In genomic region chr2:90904856-90905224, GRCm38 (mm10) we compare ENCODE assay signal across 8 mouse cellular contexts. TPM values are rescaled to one million over a fixed set of nuclear protein-coding genes. Genes with fewer than 3 reads are reported as not detected.
A peak's percentile ranks its signal among the peaks of the same experiment; 100 is the strongest.
DNase-seq lines count a peak whose midpoint lies in the region; ATAC-seq and TF ChIP-seq lines count a peak whose summit lies in the region.

No protein-coding gene starts in this region.

- no peak for DNase-seq in gastrocnemius, adult 2 months
- no peak for DNase-seq in gastrocnemius, postnatal 4 days (ENCODE audit: low spot score in 2 of 2)
- peak; percentile 46 for DNase-seq in ES-E14 (ENCODE audit: low read depth, low spot score)
- DNase-seq in liver, adult 2 months (ENCODE audit: extremely low read depth, low read depth, low spot score): no peak
- no peak for DNase-seq in thymus, postnatal 0 days (ENCODE audit: low spot score)
- no peak for DNase-seq in thymus, postnatal 14 days

- intact Hi-C loops in gastrocnemius, adult 2 months (cut with DNase I): loop anchor here (5.0 kb wide), 1 partner anchor 37 kb away; the partner anchor contains the start of gene Celf1

- no peak for TF ChIP-seq POLR2A in liver, adult 2 months (IDR thresholded peaks at IDR 0.05; ENCODE audit: extremely low read depth, insufficient read depth, low read length)

- H3K4me3 ChIP-seq in gastrocnemius, adult 2 months: peak overlapping the region; percentile 87
- H3K4me3 ChIP-seq in ES-E14 (ENCODE audit: insufficient read depth in 1 of 2, low read depth in 1 of 2, low read length in 2 of 2, poor library complexity in 1 of 2, severe bottlenecking in 1 of 2): peak overlapping the region; percentile 86 to 90
- peak overlapping the region; percentile 81 for H3K4me3 ChIP-seq in forebrain, embryonic 15.5 days
- peak overlapping the region; percentile 83 for H3K4me3 ChIP-seq in liver, adult 2 months (ENCODE audit: insufficient read depth, low read depth, low read length)
- peak overlapping the region; percentile 97 for H3K4me3 ChIP-seq in stomach, embryonic 15.5 days (replicated peaks)

- H3K4me1 ChIP-seq in ES-E14 (ENCODE audit: control insufficient read depth in 2 of 2, insufficient read depth in 2 of 2, low read length in 2 of 2, poor library complexity in 1 of 2): 0 out of 4 replicates have a peak, but pooled peaks cover 0 to 2% of the 10 kb centered on the region in 2 experiments
- H3K4me1 ChIP-seq in forebrain, embryonic 15.5 days: peaks cover 36% of the 10 kb centered on the region
- H3K4me1 ChIP-seq in liver, adult 2 months (ENCODE audit: control insufficient read depth, insufficient read depth, low read length): peaks cover 9% of the 10 kb centered on the region; the same call in 1 of the 2 replicates
- H3K4me1 ChIP-seq in stomach, embryonic 15.5 days: peaks cover 15% of the 10 kb centered on the region; the same call in 1 of the 2 replicates

- H3K79me2 ChIP-seq in liver, adult 2 months (ENCODE audit: control insufficient read depth, insufficient read depth, low read length): peaks cover 4% of the 10 kb centered on the region; the same call in 1 of the 2 replicates

- H3K4me2 ChIP-seq in forebrain, embryonic 15.5 days (replicated peaks): peak overlapping the region; percentile 56
- peak overlapping the region; percentile 63 for H3K4me2 ChIP-seq in stomach, embryonic 15.5 days

- no peak; the same call in 1 of the 2 replicates for ATAC-seq in forebrain, embryonic 15.5 days (replicated peaks)
- peak; percentile 51; the same call in 1 of the 2 replicates for ATAC-seq in stomach, embryonic 15.5 days (ENCODE audit: insufficient read depth, low FRiP score, low read depth)

- no peaks in the 10 kb centered on the region for H3K9me3 ChIP-seq in ES-E14 (ENCODE audit: control insufficient read depth, insufficient read depth, low read depth, low read length)
- H3K9me3 ChIP-seq in forebrain, embryonic 15.5 days: no peaks in the 10 kb centered on the region
- H3K9me3 ChIP-seq in stomach, embryonic 15.5 days: no peaks in the 10 kb centered on the region

- H3K9ac ChIP-seq in ES-E14 (ENCODE audit: insufficient read depth, low read depth, low read length, poor library complexity, severe bottlenecking): peak overlapping the region; percentile 86
- H3K9ac ChIP-seq in forebrain, embryonic 15.5 days (replicated peaks): peak overlapping the region; percentile 89
- H3K9ac ChIP-seq in liver, adult 2 months (ENCODE audit: low read depth, low read length): peak overlapping the region; percentile 92
- peak overlapping the region; percentile 88 for H3K9ac ChIP-seq in stomach, embryonic 15.5 days

- in situ Hi-C loops in ES-E14 (cut with MboI; ENCODE audit: low sequenced_read_pairs in 2 of 2, unreplicated experiment in 2 of 2): no loop called here

- no peak for TF ChIP-seq CTCF in gastrocnemius, adult 2 months (IDR thresholded peaks at IDR 0.05)
- no peak for TF ChIP-seq CTCF in liver, adult 2 months (IDR thresholded peaks at IDR 0.05; ENCODE audit: low read depth, low read length)

- no peaks in the 10 kb centered on the region for H3K27me3 ChIP-seq in forebrain, embryonic 15.5 days
- H3K27me3 ChIP-seq in liver, adult 2 months (ENCODE audit: control insufficient read depth, insufficient read depth, low read length): no peaks in the 10 kb centered on the region
- no peaks in the 10 kb centered on the region for H3K27me3 ChIP-seq in stomach, embryonic 15.5 days (replicated peaks)

- H3K36me3 ChIP-seq in ES-E14 (ENCODE audit: control insufficient read depth, insufficient read depth, low read length, poor library complexity, severe bottlenecking): peaks cover 23% of the 10 kb centered on the region
- peaks cover 49% of the 10 kb centered on the region for H3K36me3 ChIP-seq in forebrain, embryonic 15.5 days
- peaks cover 32% of the 10 kb centered on the region for H3K36me3 ChIP-seq in liver, adult 2 months (ENCODE audit: control insufficient read depth, insufficient read depth, low read length)
- H3K36me3 ChIP-seq in stomach, embryonic 15.5 days: peaks cover 23% of the 10 kb centered on the region

- under 1% methylated on average over 20 of the region's 21 CpGs for WGBS in forebrain, embryonic 15.5 days
- 1% methylated on average over 20 of the region's 21 CpGs for WGBS in liver, adult 2 months
- under 1% methylated on average over 21 of the region's 21 CpGs for WGBS in stomach, embryonic 15.5 days

- peak overlapping the region; percentile 98 for H3K27ac ChIP-seq in gastrocnemius, adult 2 months
- H3K27ac ChIP-seq in ES-E14 (ENCODE audit: insufficient read depth, low read depth, low read length, poor library complexity, severe bottlenecking): no peak overlapping the region
- H3K27ac ChIP-seq in forebrain, embryonic 15.5 days (replicated peaks): peak overlapping the region; percentile 93
- peak overlapping the region; percentile 69 for H3K27ac ChIP-seq in liver, adult 2 months (replicated peaks; ENCODE audit: insufficient read depth, low read depth, low read length)
- peak overlapping the region; percentile 94 for H3K27ac ChIP-seq in stomach, embryonic 15.5 days

TF ChIP-seq in ES-E14, 5 proteins besides CTCF, POLR2A, EP300 and RAD21:
- TF ChIP-seq MAFK (IDR thresholded peaks at IDR 0.05; ENCODE audit: insufficient read depth, low read depth, low read length) (no peak), ZC3H11A (IDR thresholded peaks at IDR 0.05; ENCODE audit: borderline replicate concordance, low read depth, low read length) (no peak), CHD2 (IDR thresholded peaks at IDR 0.05; ENCODE audit: low read depth, low read length) (no peak), ZNF384 (IDR thresholded peaks at IDR 0.05; ENCODE audit: low read depth, low read length) (no peak), HCFC1 (IDR thresholded peaks at IDR 0.05; ENCODE audit: borderline replicate concordance, insufficient read depth, low read length) (no peak)
TF ChIP-seq in ES-E14: peak in this region for 0.

RNA-seq across cellular contexts. Expression of gene Ndufs3, which starts 0.2 kb away (rescaled TPM):
- 100 to 1,000 TPM; 460 to 625 TPM for total RNA-seq in gastrocnemius, adult 2 months (2021)
- 100 to 1,000 TPM; 329 to 331 TPM for total RNA-seq in gastrocnemius, postnatal 4 days (2021)
- total RNA-seq in ES-E14 (2012; rRNA removed): 106 and 109 TPM in 2 replicates
- 213 and 219 TPM in 2 replicates for polyA plus RNA-seq in forebrain, embryonic 15.5 days (2015; fragmentation: Nextera tagmentation; extraction: Ambion mirVana)
- total RNA-seq in liver, adult 2 months (2014; rRNA removed): 191 and 201 TPM in 2 replicates
- polyA plus RNA-seq in liver, adult 2 months (2012; rRNA removed): 199 and 205 TPM in 2 replicates
- polyA plus RNA-seq in stomach, embryonic 15.5 days (2015; fragmentation: Nextera tagmentation; extraction: Ambion mirVana): 211 and 241 TPM in 2 replicates
- 224 and 230 TPM in 2 replicates for polyA plus RNA-seq in thymus, postnatal 0 days (2015; fragmentation: Nextera tagmentation; extraction: Ambion mirVana)

RNA-seq across cellular contexts. Expression of gene Kbtbd4, which starts 0.3 kb away (rescaled TPM):
- 10 to 100 TPM; 18.5 to 20.6 TPM for total RNA-seq in gastrocnemius, adult 2 months (2021)
- total RNA-seq in gastrocnemius, postnatal 4 days (2021): 10 to 100 TPM; 19.6 to 23.5 TPM
- total RNA-seq in ES-E14 (2012; rRNA removed): 12.5 and 19.0 TPM in 2 replicates
- 58.7 and 63.8 TPM in 2 replicates for polyA plus RNA-seq in forebrain, embryonic 15.5 days (2015; fragmentation: Nextera tagmentation; extraction: Ambion mirVana)
- total RNA-seq in liver, adult 2 months (2014; rRNA removed): 9.0 and 9.3 TPM in 2 replicates
- 12.7 and 13.5 TPM in 2 replicates for polyA plus RNA-seq in liver, adult 2 months (2012; rRNA removed)
- 27.4 and 29.3 TPM in 2 replicates for polyA plus RNA-seq in stomach, embryonic 15.5 days (2015; fragmentation: Nextera tagmentation; extraction: Ambion mirVana)
- polyA plus RNA-seq in thymus, postnatal 0 days (2015; fragmentation: Nextera tagmentation; extraction: Ambion mirVana): 30.8 and 31.8 TPM in 2 replicates

RNA-seq across cellular contexts. Expression of gene C1qtnf4, which starts 19.2 kb away (rescaled TPM):
- 1 to 10 TPM; 4.3 to 6.1 TPM for total RNA-seq in gastrocnemius, adult 2 months (2021)
- 10 to 100 TPM in 1 of 2 experiments, 1 to 10 TPM in 1; 7.5 to 10.1 TPM for total RNA-seq in gastrocnemius, postnatal 4 days (2021)
- total RNA-seq in ES-E14 (2012; rRNA removed): 2.8 and 3.2 TPM in 2 replicates
- polyA plus RNA-seq in forebrain, embryonic 15.5 days (2015; fragmentation: Nextera tagmentation; extraction: Ambion mirVana): 68.5 and 70.6 TPM in 2 replicates
- total RNA-seq in liver, adult 2 months (2014; rRNA removed): 0.18 and 0.67 TPM in 2 replicates
- 1.1 and 1.4 TPM in 2 replicates for polyA plus RNA-seq in liver, adult 2 months (2012; rRNA removed)
- polyA plus RNA-seq in stomach, embryonic 15.5 days (2015; fragmentation: Nextera tagmentation; extraction: Ambion mirVana): 10.3 and 13.5 TPM in 2 replicates
- 4.4 and 4.5 TPM in 2 replicates for polyA plus RNA-seq in thymus, postnatal 0 days (2015; fragmentation: Nextera tagmentation; extraction: Ambion mirVana)

RNA-seq across cellular contexts. Expression of gene Celf1, which starts 35.3 kb away (rescaled TPM):
- 10 to 100 TPM; 59.5 to 62.3 TPM for total RNA-seq in gastrocnemius, adult 2 months (2021)
- total RNA-seq in gastrocnemius, postnatal 4 days (2021): 10 to 100 TPM; 70.6 to 88.9 TPM
- total RNA-seq in ES-E14 (2012; rRNA removed): 61.7 and 73.0 TPM in 2 replicates
- polyA plus RNA-seq in forebrain, embryonic 15.5 days (2015; fragmentation: Nextera tagmentation; extraction: Ambion mirVana): 132 and 136 TPM in 2 replicates
- 39.5 and 46.2 TPM in 2 replicates for total RNA-seq in liver, adult 2 months (2014; rRNA removed)
- polyA plus RNA-seq in liver, adult 2 months (2012; rRNA removed): 30.5 and 32.9 TPM in 2 replicates
- polyA plus RNA-seq in stomach, embryonic 15.5 days (2015; fragmentation: Nextera tagmentation; extraction: Ambion mirVana): 77.6 and 83.4 TPM in 2 replicates
- 54.9 and 65.4 TPM in 2 replicates for polyA plus RNA-seq in thymus, postnatal 0 days (2015; fragmentation: Nextera tagmentation; extraction: Ambion mirVana)

RNA-seq across cellular contexts. Expression of gene Mtch2, which starts 57.9 kb away (rescaled TPM):
- 100 to 1,000 TPM; 156 to 179 TPM for total RNA-seq in gastrocnemius, adult 2 months (2021)
- total RNA-seq in gastrocnemius, postnatal 4 days (2021): 100 to 1,000 TPM; 116 to 138 TPM
- total RNA-seq in ES-E14 (2012; rRNA removed): 138 and 162 TPM in 2 replicates
- polyA plus RNA-seq in forebrain, embryonic 15.5 days (2015; fragmentation: Nextera tagmentation; extraction: Ambion mirVana): 266 and 283 TPM in 2 replicates
- 186 TPM in 2 replicates for total RNA-seq in liver, adult 2 months (2014; rRNA removed)
- polyA plus RNA-seq in liver, adult 2 months (2012; rRNA removed): 103 and 108 TPM in 2 replicates
- polyA plus RNA-seq in stomach, embryonic 15.5 days (2015; fragmentation: Nextera tagmentation; extraction: Ambion mirVana): 232 and 237 TPM in 2 replicates
- 140 and 150 TPM in 2 replicates for polyA plus RNA-seq in thymus, postnatal 0 days (2015; fragmentation: Nextera tagmentation; extraction: Ambion mirVana)
